In the genomic region with DNA sequence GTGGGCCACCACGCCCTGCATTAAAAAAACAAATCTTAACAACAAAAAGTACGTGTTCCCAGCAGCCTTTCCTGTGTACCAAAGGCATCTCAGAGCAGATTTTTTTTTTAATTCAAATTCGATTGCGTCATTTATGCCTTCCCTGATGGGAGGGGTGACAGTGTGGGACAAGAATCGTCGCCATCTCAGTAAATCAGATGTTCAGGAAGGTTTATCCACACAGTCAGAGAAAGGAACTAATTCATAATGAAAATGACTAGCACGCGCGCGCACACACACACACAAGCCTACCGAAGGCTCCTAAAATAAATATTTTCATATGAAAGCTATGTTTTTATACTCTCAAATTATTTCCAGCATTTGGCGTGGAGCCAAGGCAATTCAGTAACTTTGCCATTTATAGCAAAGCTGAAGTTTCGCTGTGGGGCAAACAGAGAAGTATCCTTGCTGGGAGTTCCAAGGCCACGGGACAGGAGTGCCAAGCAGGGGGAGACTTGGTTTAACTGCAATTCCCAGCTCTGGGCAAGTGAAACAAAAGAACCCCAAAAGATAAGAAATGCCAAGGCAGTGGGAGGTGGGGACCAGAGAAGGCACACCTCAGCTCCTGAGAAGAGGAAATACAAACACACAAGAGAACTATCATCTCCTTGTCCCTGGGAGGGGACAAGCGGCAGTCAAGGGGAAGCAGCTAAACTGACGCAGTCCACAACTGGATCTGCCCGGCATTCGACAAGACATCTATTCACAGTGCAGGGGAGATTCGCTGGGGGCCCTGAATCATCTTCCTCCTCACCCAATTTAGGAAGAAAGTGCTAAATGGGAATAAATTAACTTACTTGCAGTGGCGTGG, we compare ENCODE assay signal across 10 mouse cellular contexts. TPM values are rescaled to one million over a fixed set of nuclear protein-coding genes. Genes with fewer than 3 reads are reported as not detected.
A peak's percentile ranks its signal among the peaks of the same experiment; 100 is the strongest.
DNase-seq lines count a peak whose midpoint lies in the region; TF ChIP-seq lines count a peak whose summit lies in the region.
"Had no signal": no experiment of that assay in that cellular context is flagged by ENCODE, and none has a peak within 500 bp of the region (broad histone marks: within the 10 kb centered on the region; RNA-seq: fewer than 3 reads in every experiment).

No protein-coding gene starts in this region.

- WGBS in spleen, adult 2 months: 64% methylated on average over 20 of the region's 20 CpGs

- TF ChIP-seq POLR2A in spleen, adult 2 months (IDR thresholded peaks at IDR 0.05; ENCODE audit: low read depth, low read length): no peak
- no peak for TF ChIP-seq POLR2A in embryonic fibroblast, embryonic 13.5 days (IDR thresholded peaks at IDR 0.05; ENCODE audit: low read depth, low read length)

- H3K27me3 ChIP-seq in spleen, adult 2 months (ENCODE audit: control insufficient read depth, insufficient read depth, low read length): no peaks in the 10 kb centered on the region
- H3K27me3 ChIP-seq: hindbrain, embryonic 15.5 days; neural tube, embryonic 13.5 days had no signal

- H3K4me3 ChIP-seq in spleen, adult 2 months (ENCODE audit: extremely low read depth, insufficient read depth, insufficient read length): no peak overlapping the region
- H3K4me3 ChIP-seq in embryonic fibroblast, embryonic 13.5 days (ENCODE audit: insufficient read depth, low read length): no peak overlapping the region
- H3K4me3 ChIP-seq: hindbrain, embryonic 15.5 days; neural tube, embryonic 13.5 days had no signal

- H3K36me3 ChIP-seq in spleen, adult 2 months (ENCODE audit: control insufficient read depth, insufficient read depth, low read length): no peaks in the 10 kb centered on the region
- H3K36me3 ChIP-seq: hindbrain, embryonic 15.5 days; neural tube, embryonic 13.5 days had no signal

- no peak for TF ChIP-seq CTCF in spleen, adult 2 months (IDR thresholded peaks at IDR 0.05; ENCODE audit: extremely low read depth, insufficient read depth, insufficient read length, insufficient replicate concordance)
- no peak for TF ChIP-seq CTCF in embryonic fibroblast, embryonic 13.5 days (IDR thresholded peaks at IDR 0.05; ENCODE audit: borderline replicate concordance, insufficient read depth, low read length)

- peak overlapping the region; percentile 45; the same call in 1 of the 2 replicates for H3K27ac ChIP-seq in spleen, adult 2 months (ENCODE audit: insufficient read depth, low read length)
- peak overlapping the region; percentile 74 for H3K27ac ChIP-seq in embryonic fibroblast, embryonic 13.5 days (ENCODE audit: insufficient read depth, low read length)
- H3K27ac ChIP-seq: hindbrain, embryonic 15.5 days; neural tube, embryonic 13.5 days had no signal

- DNase-seq in spleen, adult 2 months (ENCODE audit: low read depth in 1 of 2, low spot score in 2 of 2): no peak
- no peak for DNase-seq in spleen, postnatal 36 days (ENCODE audit: low spot score in 2 of 2)
- peak; percentile 50 to 65 for DNase-seq in kidney, postnatal 4 days
- peak; percentile 31 for DNase-seq in testis, postnatal 14 days (ENCODE audit: low spot score)
- DNase-seq in thymus, postnatal 10 days (ENCODE audit: low spot score in 2 of 2): no peak
- DNase-seq in neural tube, embryonic 10.5 days (ENCODE audit: extremely low spot score, low spot score): no peak
- DNase-seq in thymus, postnatal 4 days: no peak

- H3K4me1 ChIP-seq in spleen, adult 2 months (ENCODE audit: control insufficient read depth, insufficient read depth, insufficient read length): peaks cover 35% of the 10 kb centered on the region; the same call in 1 of the 2 replicates
- peaks cover 10% of the 10 kb centered on the region for H3K4me1 ChIP-seq in embryonic fibroblast, embryonic 13.5 days (ENCODE audit: control insufficient read depth, insufficient read depth, low read length)

RNA-seq across cellular contexts. Expression of a gene that starts 34.1 kb away (rescaled TPM):
- polyA plus RNA-seq in spleen, adult 2 months (2012; rRNA removed): 11.5 and 15.7 TPM in 2 replicates
- polyA plus RNA-seq in embryonic fibroblast, embryonic 13.5 days (2011; ENCODE audit: insufficient read length, low read depth, missing spikeins): 13.3 and 13.4 TPM in 2 replicates

Comparison
In these comparisons a context has a peak if more than half of its experiments do, and no peak if none do; other contexts are left out.
1. DNase-seq: peak in kidney, postnatal 4 days (2 of 2) and testis, postnatal 14 days (single experiment); none in spleen, adult 2 months (0 of 2), spleen, postnatal 36 days (0 of 2), thymus, postnatal 10 days (0 of 2), neural tube, embryonic 10.5 days (single experiment) and thymus, postnatal 4 days (single experiment).